Mouse (Mus musculus) lung, embryonic 14.5 days (tissue): ENCODE data around the gene Ano6. TPM values are rescaled to one million over a fixed set of nuclear protein-coding genes. Genes with fewer than 3 reads are reported as not detected.

Source experiments
- ATAC-seq: fragments of 200-750 bp; cut with Nextera tagmentation; 2 replicates; pipeline ENCODE4 v1.8.0; 2017; ENCODE audit warnings: mild to moderate bottlenecking, moderate TSS enrichment, moderate library complexity; ENCODE audit not compliant: insufficient read depth
- DNase-seq: peaks from one replicate; pipeline ENCODE4 v3.0.0-alpha.2; 2015
- H3K27ac ChIP-seq: fragments of 300-500 bp; sonication (generic); 2 replicates; pipeline ENCODE4 v1.5.1; 2014; ENCODE audit warnings: low read depth, mild to moderate bottlenecking, moderate library complexity
- H3K27me3 ChIP-seq: fragments of 300-500 bp; sonication (generic); 2 replicates; pipeline ENCODE4 v1.6.1; 2014; ENCODE audit warnings: low read length, control low read depth; ENCODE audit not compliant: insufficient read depth
- H3K36me3 ChIP-seq: fragments of 300-500 bp; sonication (generic); 2 replicates; pipeline ENCODE4 v1.6.1; 2014; ENCODE audit warnings: control low read depth; ENCODE audit not compliant: insufficient read depth
- H3K4me1 ChIP-seq: fragments of 300-500 bp; sonication (generic); 2 replicates; pipeline ENCODE4 v1.6.1; 2014; ENCODE audit warnings: antibody characterized with exemption, control low read depth; ENCODE audit not compliant: insufficient read depth
- H3K4me2 ChIP-seq: fragments of 300-500 bp; sonication (generic); 2 replicates; pipeline ENCODE4 v1.6.1; 2014; ENCODE audit warnings: mild to moderate bottlenecking
- H3K4me3 ChIP-seq: fragments of 300-500 bp; sonication (generic); 2 replicates; pipeline ENCODE4 v1.5.1; 2014; ENCODE audit warnings: low read depth, low read length
- H3K9ac ChIP-seq: fragments of 300-500 bp; sonication (generic); 2 replicates; pipeline ENCODE4 v1.6.1; 2014
- H3K9me3 ChIP-seq: fragments of 300-500 bp; sonication (generic); 2 replicates; pipeline ENCODE4 v1.6.1; 2016; ENCODE audit warnings: low read depth, low read length, control low read depth
- CTCF ChIP-seq: IDR thresholded peaks from 2 replicates; pipeline ENCODE4 v1.5.1; 2016; ENCODE audit warnings: antibody characterized with exemption, low read depth
- WGBS: fragments of 180-500 bp; shearing (Covaris S2); extraction: QIAGEN DNeasy Blood & Tissue Kit; methylation state at CpG from one replicate; pipeline ENCODE4 v1.1.7; 2014; 5-methylcytosine and 5-hydroxymethylcytosine counted together
- polyA plus RNA-seq: library from polyadenylated mRNA; unstranded; fragments of >200 nt; fragmentation: Nextera tagmentation; extraction: Ambion mirVana; gene quantifications from 2 replicates; pipeline ENCODE4 v1.2.1, GENCODE M21; 2014

Ano6 gene
- polyA plus RNA-seq, 1 experiment from 2014 or later, result 54.7 TPM

DNA sequence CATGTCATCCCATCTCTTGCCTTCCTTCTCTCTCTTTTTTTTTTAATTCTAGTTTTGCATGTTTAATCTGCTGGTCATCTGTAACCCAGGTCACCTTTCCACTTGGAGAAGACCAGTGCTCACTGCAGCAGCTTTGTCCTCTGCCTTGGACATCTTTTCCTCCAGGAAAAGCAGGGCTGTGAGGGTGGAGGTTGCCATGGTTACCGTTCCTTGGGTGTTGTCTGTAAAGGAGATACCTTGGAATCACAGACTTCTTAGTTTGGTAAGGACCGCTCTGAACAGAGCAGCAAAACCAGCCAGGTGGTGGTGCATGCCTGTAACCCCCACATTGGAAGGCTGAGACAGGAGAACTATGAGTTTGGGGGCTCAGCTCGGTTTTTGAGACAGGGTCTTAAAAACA, 26.9 kb downstream of the Ano6 start:
- H3K4me3 ChIP-seq, result no peak overlapping the region
- WGBS, result 85% methylated on average over 3 of the region's 3 CpGs
- no peak overlapping the region for H3K4me2 ChIP-seq
- H3K27me3 ChIP-seq, result no peaks in the 10 kb centered on the region
- no peaks in the 10 kb centered on the region for H3K9me3 ChIP-seq
- no peak overlapping the region for H3K9ac ChIP-seq
- 0 out of 2 replicates have a peak, but pooled peaks cover 6% of the 10 kb centered on the region for H3K36me3 ChIP-seq
- no peak overlapping the region for H3K27ac ChIP-seq
- DNase-seq, result no peak
- ATAC-seq, result no peak
- no peaks in the 10 kb centered on the region for H3K4me1 ChIP-seq
- no peak for TF ChIP-seq CTCF

DNA sequence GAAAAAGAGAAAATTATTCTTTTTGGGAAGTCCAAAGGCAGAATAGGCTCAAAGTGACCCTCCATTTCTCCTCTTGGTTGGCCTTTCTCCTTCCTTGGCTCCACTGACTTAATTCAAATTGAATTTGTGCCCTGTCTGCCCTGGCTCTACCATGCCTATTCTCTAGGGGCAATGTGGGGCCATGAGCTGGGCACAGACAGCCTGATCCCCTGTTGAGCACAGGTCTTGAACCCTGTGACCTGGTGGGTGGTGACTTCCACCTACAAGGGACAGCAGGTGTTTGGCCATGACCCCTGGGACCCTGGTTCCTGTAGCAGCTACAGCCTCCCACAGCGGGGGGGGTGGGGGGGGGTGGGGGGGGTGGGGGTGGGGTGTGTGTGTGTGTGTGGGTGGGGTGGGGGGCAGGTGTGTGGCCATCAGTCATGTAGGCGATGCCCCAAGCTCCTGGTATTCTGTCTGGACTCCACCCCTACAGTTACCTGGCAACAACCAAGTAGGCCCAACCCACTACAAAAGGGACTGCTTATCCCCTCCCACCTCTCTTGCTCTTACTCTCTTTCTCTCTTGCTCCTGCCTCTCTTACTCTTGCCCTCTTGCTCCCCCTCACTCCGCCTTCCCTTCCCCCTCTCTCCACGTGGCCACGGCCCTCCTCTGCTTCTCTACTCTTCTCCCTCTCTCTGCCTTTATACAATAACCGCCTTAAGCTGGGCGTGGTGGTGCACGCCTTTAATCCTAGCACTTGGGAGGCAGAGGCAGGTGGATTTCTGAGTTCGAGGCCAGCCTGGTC, 28.8 kb downstream of the Ano6 start:
- no peak for ATAC-seq
- no peak for TF ChIP-seq CTCF
- Histone ChIP-seq H3K9me3 (no peaks in the 10 kb centered on the region), H3K36me3 (0 out of 2 replicates have a peak, but pooled peaks cover 3% of the 10 kb centered on the region), H3K4me2 (no peak overlapping the region), H3K4me3 (no peak overlapping the region), H3K27ac (no peak overlapping the region), H3K4me1 (no peaks in the 10 kb centered on the region), H3K27me3 (no peaks in the 10 kb centered on the region), H3K9ac (no peak overlapping the region)
- DNase-seq, result no peak
- WGBS, result 86% methylated on average over 9 of the region's 9 CpGs

DNA sequence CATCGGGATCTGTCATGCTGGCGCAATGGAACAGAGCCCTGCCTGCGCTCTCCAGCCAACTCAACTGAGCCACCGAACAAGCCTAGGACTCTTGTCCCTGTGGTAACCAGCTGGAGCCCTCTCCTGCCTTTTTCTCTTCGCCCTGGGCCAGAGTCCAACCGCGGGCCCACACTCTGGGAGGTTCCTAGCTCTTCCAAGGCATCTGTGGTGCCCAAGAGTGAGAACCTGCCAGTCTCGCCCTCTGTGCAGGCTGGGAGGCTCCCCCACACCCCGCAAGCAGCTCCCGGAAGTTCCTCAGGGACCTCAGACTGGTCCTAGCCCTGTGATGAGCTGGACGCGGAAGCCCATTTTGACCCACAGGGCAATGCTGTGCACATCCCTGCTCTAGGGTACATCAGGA, 29.5 kb downstream of the Ano6 start:
- Histone ChIP-seq H3K4me3 (no peak overlapping the region), H3K4me1 (no peaks in the 10 kb centered on the region), H3K27ac (no peak overlapping the region), H3K9me3 (no peaks in the 10 kb centered on the region), H3K36me3 (0 out of 2 replicates have a peak, but pooled peaks cover 3% of the 10 kb centered on the region), H3K9ac (no peak overlapping the region), H3K27me3 (no peaks in the 10 kb centered on the region), H3K4me2 (no peak overlapping the region)
- 89% methylated on average over 12 of the region's 12 CpGs for WGBS
- TF ChIP-seq CTCF, result no peak
- DNase-seq (no peak), ATAC-seq (no peak)

DNA sequence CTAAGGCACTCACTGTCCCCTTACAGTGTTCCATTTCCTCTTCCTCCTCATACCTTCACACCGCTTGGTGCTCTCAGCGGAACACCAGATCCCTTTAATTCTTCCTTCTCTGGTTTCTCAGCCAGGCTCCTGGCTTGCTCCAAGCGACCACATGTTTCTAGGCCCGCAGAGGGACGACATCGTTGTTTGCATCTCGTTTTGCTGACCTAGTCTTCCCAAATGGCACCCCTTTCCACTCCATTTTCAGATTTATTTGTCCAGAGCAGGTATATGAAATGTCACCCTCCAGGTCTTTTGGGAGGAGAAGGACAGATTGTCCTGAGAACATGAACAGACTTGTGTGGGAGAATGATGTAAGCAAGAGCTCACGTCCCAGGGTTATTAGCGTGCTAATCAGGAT, 30.0 kb downstream of the Ano6 start:
- 88% methylated on average over 9 of the region's 9 CpGs for WGBS
- H3K36me3 ChIP-seq, result 0 out of 2 replicates have a peak, but pooled peaks cover 3% of the 10 kb centered on the region
- no peak overlapping the region for H3K4me2 ChIP-seq
- no peaks in the 10 kb centered on the region for H3K4me1 ChIP-seq
- no peaks in the 10 kb centered on the region for H3K9me3 ChIP-seq
- H3K27ac ChIP-seq, result no peak overlapping the region
- no peak for ATAC-seq
- no peak for TF ChIP-seq CTCF
- no peak for DNase-seq
- no peak overlapping the region for H3K9ac ChIP-seq
- H3K27me3 ChIP-seq, result no peaks in the 10 kb centered on the region
- no peak overlapping the region for H3K4me3 ChIP-seq

DNA sequence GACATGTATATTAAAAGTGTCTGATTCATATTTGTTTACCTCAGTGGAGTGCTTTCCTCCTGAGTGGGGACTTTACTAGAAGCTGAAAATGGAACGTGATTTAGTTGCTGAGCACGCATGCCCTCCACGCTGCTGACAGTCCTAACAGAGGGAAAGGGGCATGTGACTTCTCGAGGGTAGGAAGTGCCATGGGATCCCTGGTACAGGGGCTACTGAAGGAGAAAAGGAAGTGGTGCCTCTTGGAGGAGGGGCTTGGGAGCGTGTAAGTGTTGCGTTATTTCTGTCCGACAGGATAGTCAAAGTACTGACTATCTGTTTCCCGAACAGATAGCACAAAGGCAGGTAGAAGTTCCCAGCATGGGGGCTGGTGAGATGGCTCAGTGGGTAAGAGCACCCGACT, 31.5 kb downstream of the Ano6 start:
- H3K4me1 ChIP-seq, result peaks cover 4% of the 10 kb centered on the region; the same call in 1 of the 2 replicates
- H3K27ac ChIP-seq, result no peak overlapping the region
- H3K27me3 ChIP-seq, result no peaks in the 10 kb centered on the region
- H3K9me3 ChIP-seq, result no peaks in the 10 kb centered on the region
- H3K4me3 ChIP-seq, result no peak overlapping the region
- TF ChIP-seq CTCF, result no peak
- H3K9ac ChIP-seq, result no peak overlapping the region
- DNase-seq (no peak), ATAC-seq (no peak)
- WGBS, result 77% methylated on average over 9 of the region's 9 CpGs
- H3K36me3 ChIP-seq, result 0 out of 2 replicates have a peak, but pooled peaks cover 3% of the 10 kb centered on the region
- no peak overlapping the region for H3K4me2 ChIP-seq

DNA sequence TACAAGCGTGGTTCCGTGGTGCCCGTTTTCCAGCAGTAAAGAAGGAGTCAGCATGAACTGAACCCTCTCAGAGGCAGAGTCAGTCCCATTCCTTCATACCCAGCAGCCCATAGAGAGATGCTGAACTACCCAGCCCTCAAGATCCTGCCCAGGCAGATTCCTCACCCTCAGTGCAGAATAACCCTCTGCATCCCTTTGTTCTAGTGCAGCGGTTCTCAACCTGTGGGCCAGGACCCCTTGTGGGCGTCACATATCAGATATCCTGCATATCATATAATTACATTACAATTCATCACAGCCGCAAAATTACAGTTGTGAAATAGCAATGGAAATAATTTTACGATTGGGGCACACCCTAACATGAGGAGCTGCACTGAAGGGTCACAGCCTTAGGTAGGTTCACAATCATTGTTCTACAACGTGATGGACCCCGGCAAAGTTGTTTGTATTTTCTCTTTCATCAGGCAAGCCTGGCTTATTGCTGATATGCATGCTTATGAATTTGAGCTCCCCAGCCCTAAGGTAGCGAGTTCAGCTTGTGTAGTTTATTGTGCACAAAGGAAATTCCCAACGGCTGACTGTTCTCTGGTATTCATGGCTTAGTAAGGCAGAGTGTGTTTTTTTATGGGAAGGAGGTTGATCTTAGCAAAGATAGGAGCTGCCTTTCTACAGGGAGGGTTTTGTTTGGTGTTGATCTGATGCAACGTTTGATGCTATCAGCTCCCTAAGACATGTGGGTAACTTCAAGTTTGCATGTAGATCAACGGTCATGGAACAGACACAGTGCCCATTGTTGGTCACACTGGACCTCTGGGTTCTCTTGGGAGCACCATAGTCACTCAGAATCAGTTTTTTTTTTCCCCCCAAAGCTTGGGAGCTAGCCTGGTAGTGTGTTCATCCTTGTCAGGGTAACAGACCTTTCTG, 33.0 kb downstream of the Ano6 start:
- no peak overlapping the region for H3K4me2 ChIP-seq
- no peak overlapping the region for H3K9ac ChIP-seq
- H3K4me1 ChIP-seq, result peaks cover 14% of the 10 kb centered on the region
- 79% methylated on average over 13 of the region's 13 CpGs for WGBS
- H3K27ac ChIP-seq, result no peak overlapping the region
- no peak for TF ChIP-seq CTCF
- H3K9me3 ChIP-seq, result no peaks in the 10 kb centered on the region
- DNase-seq (no peak), ATAC-seq (no peak)
- H3K4me3 ChIP-seq, result no peak overlapping the region
- H3K36me3 ChIP-seq, result 0 out of 2 replicates have a peak, but pooled peaks cover 3% of the 10 kb centered on the region
- H3K27me3 ChIP-seq, result no peaks in the 10 kb centered on the region

DNA sequence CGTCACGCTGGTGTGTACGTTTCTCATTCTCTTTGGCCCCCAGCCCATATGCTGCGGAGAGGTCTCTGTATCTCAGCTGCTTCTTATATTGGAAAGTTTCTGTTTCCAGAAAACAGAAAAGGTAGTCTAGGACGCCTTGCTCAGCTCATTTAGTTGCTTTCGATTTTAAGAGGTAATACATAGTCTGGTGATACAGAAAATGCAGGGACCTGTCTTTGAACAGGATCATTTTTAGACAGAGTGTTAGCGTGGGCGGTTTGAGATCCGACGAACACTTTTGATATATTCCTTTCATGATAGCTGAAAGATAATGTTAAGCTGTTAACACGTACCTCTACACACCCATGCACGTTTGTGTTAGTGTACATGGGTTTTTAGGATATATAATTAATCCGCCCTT, 35.9 kb downstream of the Ano6 start:
- Histone ChIP-seq H3K36me3 (no peaks in the 10 kb centered on the region), H3K4me1 (peaks cover 28% of the 10 kb centered on the region), H3K4me2 (no peak overlapping the region), H3K4me3 (no peak overlapping the region), H3K9me3 (no peaks in the 10 kb centered on the region), H3K27ac (no peak overlapping the region), H3K9ac (no peak overlapping the region), H3K27me3 (no peaks in the 10 kb centered on the region)
- 68% methylated on average over 13 of the region's 13 CpGs for WGBS
- TF ChIP-seq CTCF, result no peak
- DNase-seq (no peak), ATAC-seq (no peak)
